Mouse (Mus musculus) G1E (cell line): ENCODE data around the gene Slc24a5.

Source experiments
- CTCF ChIP-seq: IDR thresholded peaks from 2 replicates; pipeline ENCODE4 v1.5.1; 2012; ENCODE audit warnings: low read depth, low read length, inconsistent platforms, mixed read lengths
- GATA1 ChIP-seq: IDR thresholded peaks from 2 replicates; pipeline ENCODE4 v1.6.1; 2012; ENCODE audit warnings: borderline replicate concordance, low read length, inconsistent platforms, mixed read lengths

DNA sequence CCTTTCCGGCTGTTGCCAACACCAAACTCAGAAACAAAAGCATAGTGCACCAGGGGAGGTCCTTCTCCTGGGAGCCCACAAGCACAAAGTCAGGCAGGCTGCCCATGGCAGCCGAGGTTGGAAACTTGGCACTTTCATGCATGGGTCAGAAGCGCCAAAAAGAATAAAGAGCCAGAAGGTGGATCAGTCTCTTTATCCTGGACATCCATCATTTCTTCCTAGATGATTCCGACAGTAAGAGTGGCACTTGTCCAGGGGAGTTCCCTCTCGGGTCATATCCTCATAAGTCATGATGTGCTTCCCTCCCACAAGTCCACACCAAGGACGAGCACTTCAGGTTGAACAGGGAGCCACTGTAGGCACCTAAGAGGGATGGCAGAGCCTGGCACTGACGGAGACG, 36.8 kb upstream of the Slc24a5 start:
- TF ChIP-seq CTCF (no peak), GATA1 (no peak)
